Mouse (Mus musculus): Measurements from ENCODE around the gene Scfd2. TPM values are rescaled to one million over a fixed set of nuclear protein-coding genes. Genes with fewer than 3 reads are reported as not detected.

Gene Scfd2
- polyA plus RNA-seq, 1 experiment: 17.4 TPM

GRCm38 (mm10) chr5:74180216-74180615 is 351.3 kb downstream of the Scfd2 start:
- Histone ChIP-seq H3K4me1 (ENCODE audit: control insufficient read depth, insufficient read depth, insufficient read length, low read length) (no peaks in the 10 kb centered on the region), H3K27ac (replicated peaks; ENCODE audit: low read depth, low read length) (no peak overlapping the region)

DNA sequence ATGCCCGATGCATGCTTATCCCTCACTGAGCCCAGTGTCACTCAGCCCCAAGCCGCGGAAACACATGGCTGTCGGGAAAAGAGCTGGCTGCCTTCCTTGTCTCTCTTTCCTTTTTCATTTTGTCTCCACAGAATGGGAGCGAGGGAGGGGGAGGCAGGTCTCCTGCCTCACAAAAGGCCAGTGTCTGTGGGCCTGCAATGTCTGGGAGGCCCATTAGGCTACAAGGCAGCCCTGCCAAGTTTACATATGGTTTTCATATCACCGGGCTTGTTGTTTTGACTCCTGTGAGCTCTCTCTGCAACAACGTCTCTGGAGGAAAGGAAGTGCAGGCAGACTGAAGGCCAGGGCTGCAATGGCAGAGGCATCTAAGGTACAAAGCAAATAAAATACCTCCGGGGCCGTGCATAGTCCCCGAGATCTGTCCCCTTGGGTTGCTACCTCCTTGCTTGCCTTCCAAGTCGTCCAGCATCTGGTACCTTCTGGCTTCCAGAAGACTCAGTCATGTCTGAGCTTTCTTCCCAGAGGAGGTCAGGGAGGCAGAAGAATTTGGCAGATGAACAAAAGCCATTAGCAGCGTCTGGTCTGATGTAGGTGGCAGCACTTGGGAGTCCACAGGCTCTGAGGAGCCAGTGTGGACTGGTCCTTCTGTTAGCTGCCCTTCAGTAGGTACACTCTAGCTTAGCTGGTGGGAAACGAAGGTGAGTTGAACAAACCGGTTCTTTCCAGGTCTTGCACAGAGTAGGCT is 355.9 kb downstream of the Scfd2 start:
- Histone ChIP-seq H3K4me3 (ENCODE audit: insufficient read depth, low read depth, low read length) (no peak overlapping the region), H3K4me1 (ENCODE audit: control insufficient read depth, insufficient read depth, insufficient read length, low read length) (no peaks in the 10 kb centered on the region), H3K27ac (replicated peaks; ENCODE audit: low read depth, low read length) (no peak overlapping the region)

More at GRCm38 (mm10) chr5:74180216-74180615, 351.3 kb downstream of the Scfd2 start:
- H3K4me3 ChIP-seq (ENCODE audit: insufficient read depth, low read depth, low read length): no peak overlapping the region

- Histone ChIP-seq H3K27ac (replicated peaks; ENCODE audit: low read depth, low read length) (no peak overlapping the region), H3K4me3 (ENCODE audit: insufficient read depth, low read depth, low read length) (no peak overlapping the region), H3K4me1 (ENCODE audit: control insufficient read depth, insufficient read depth, insufficient read length, low read length) (no peaks in the 10 kb centered on the region)
Observed at GRCm38 (mm10) chr5:74173162-74173844, 358.3 kb downstream of the Scfd2 start.

DNA sequence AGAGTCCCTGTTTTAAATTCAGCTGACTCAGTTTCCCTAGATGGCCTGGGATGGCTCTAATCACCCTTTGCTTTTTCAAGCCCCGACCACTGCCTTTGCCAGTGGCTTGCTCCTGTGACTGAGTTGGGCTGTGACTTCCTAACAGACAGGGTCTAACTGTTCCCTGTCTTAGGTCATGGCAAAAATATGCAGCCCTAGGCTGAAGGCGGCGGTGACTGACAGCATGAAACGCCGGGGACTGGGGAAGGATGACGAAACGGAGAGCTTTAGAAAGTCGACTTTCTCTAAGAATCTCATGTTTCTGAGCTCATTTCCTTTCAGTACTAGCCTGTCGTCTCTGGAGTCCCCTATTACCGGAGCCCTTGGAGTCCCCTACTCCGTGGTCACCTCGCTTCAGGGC is 359.4 kb downstream of the Scfd2 start:
- H3K4me1 ChIP-seq (ENCODE audit: control insufficient read depth, insufficient read depth, insufficient read length, low read length): no peaks in the 10 kb centered on the region
- H3K4me3 ChIP-seq (ENCODE audit: insufficient read depth, low read depth, low read length): no peak overlapping the region
- H3K27ac ChIP-seq (replicated peaks; ENCODE audit: low read depth, low read length): no peak overlapping the region

- Histone ChIP-seq H3K4me1 (ENCODE audit: control insufficient read depth, insufficient read depth, insufficient read length, low read length) (no peaks in the 10 kb centered on the region), H3K4me3 (ENCODE audit: insufficient read depth, low read depth, low read length) (no peak overlapping the region), H3K27ac (replicated peaks; ENCODE audit: low read depth, low read length) (no peak overlapping the region)
Observed at GRCm38 (mm10) chr5:74171768-74172167, 359.8 kb downstream of the Scfd2 start.

DNA sequence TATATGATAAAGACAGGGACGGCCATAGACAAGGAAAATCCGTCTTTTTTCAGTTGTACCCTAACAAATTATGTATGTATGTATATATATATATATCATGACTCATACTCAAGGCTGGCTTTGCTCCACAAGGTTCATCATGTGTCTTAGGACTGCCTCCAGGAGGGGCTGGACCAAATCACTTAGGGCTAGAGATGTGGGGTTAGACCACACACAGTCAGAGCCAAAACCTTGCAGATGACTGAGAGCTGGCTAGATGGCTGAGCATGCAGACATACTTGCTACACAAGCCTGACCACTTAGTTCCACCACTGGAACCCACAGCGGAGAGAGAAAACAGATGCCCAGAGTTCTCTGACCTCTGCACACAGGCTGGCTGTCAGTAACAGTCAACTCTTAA is 363.5 kb downstream of the Scfd2 start:
- no peak overlapping the region for H3K4me3 ChIP-seq (ENCODE audit: insufficient read depth, low read depth, low read length)
- no peak overlapping the region for H3K27ac ChIP-seq (replicated peaks; ENCODE audit: low read depth, low read length)
- H3K4me1 ChIP-seq (ENCODE audit: control insufficient read depth, insufficient read depth, insufficient read length, low read length): no peaks in the 10 kb centered on the region

DNA sequence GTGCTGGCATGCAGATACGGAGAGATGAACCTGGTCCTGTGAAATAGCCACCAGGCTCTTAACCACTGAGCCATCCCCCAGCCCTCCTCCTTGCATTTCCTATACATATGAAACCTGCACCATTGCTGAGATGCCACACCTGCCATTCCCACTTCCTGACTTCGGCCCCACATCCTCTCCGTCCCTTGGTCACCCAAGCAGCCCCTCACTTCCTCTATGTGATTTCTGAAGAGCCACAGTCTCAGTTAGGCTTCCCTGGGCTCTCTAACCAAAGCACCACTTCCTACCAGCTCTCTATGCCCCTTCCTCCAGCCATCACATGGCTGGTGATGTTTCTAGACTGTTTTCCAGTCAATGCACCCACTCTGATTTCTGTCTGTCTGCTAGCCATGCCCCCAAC is 364.9 kb downstream of the Scfd2 start:
- H3K4me3 ChIP-seq (ENCODE audit: insufficient read depth, low read depth, low read length): no peak overlapping the region
- H3K27ac ChIP-seq (replicated peaks; ENCODE audit: low read depth, low read length): no peak overlapping the region
- no peaks in the 10 kb centered on the region for H3K4me1 ChIP-seq (ENCODE audit: control insufficient read depth, insufficient read depth, insufficient read length, low read length)

DNA sequence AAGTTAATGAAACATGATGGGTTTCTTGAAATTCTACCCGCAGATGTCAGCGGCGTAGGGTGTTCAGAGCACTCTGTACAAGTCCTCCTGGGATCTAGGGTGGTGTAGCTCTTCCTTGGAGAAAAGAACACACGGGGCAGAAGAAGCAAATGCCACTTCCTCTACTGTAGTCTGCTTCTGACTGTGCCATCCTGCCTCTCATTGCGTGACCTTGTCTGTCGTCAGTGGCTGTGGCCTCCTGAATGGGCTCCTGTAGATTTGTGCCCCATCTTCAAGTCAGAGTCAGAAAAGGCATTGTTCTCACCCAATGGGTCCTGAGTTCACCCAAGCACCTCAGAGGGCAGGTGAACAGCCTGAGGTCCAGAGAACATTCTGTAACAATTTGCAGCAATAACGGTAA is 367.0 kb downstream of the Scfd2 start:
- Histone ChIP-seq H3K4me1 (ENCODE audit: control insufficient read depth, insufficient read depth, insufficient read length, low read length) (peaks cover 3% of the 10 kb centered on the region; the same call in 1 of the 2 replicates), H3K4me3 (ENCODE audit: insufficient read depth, low read depth, low read length) (no peak overlapping the region), H3K27ac (replicated peaks; ENCODE audit: low read depth, low read length) (no peak overlapping the region)

DNA sequence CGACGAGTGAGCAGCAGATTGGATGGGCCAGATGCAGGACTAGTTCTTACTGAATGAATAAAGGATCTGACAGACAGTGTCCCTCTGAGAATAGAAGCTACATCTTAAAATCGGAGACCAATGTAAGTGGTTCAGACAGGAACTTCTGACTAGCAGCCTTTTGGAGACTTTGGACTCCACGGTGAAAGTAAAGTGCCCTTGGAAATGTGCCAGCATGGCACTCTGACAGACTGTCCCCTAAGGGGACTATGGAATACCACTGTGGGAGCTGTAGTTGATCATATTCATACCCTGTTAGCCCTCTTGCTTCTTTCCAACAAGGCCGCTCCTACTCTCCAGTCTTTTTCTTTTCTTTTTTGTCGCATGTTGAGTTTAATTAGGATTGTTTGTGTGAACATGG is 368.4 kb downstream of the Scfd2 start:
- H3K27ac ChIP-seq (replicated peaks; ENCODE audit: low read depth, low read length): no peak overlapping the region
- no peak overlapping the region for H3K4me3 ChIP-seq (ENCODE audit: insufficient read depth, low read depth, low read length)
- H3K4me1 ChIP-seq (ENCODE audit: control insufficient read depth, insufficient read depth, insufficient read length, low read length): peaks cover 3% of the 10 kb centered on the region; the same call in 1 of the 2 replicates

GRCm38 (mm10) chr5:74162013-74162412 is 369.5 kb downstream of the Scfd2 start:
- H3K4me3 ChIP-seq (ENCODE audit: insufficient read depth, low read depth, low read length): no peak overlapping the region
- H3K4me1 ChIP-seq (ENCODE audit: control insufficient read depth, insufficient read depth, insufficient read length, low read length): peaks cover 3% of the 10 kb centered on the region; the same call in 1 of the 2 replicates
- H3K27ac ChIP-seq (replicated peaks; ENCODE audit: low read depth, low read length): no peak overlapping the region

DNA sequence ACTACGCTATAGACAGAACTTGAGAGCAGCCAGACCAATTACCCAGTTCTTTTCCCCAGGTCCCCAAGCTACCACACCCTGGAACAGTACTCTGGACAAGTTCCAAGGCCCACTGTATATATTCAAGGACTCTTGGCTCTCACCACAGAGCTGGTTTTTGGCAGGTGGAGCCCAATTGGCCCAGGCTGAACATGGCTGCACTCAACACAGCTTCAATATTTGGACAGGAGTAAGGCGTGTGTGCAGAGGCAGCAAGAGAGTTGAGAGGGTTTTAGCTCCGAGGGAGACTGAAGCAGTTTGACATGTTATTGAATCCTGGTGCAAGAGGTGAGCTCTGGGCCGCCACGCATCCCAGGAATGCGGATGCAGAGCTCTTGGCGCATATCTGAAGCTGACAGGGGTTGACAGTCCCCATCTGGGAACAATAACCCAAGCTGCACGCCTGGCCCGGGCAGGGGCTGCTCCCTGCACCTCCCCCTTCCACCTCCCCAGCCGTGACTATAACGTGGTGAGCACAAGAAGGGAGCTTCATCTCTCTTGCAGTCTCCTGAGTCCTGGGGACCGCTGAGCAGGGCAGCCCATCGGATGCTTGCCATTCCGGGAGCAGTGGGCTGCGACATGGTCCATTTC is 370.1 kb downstream of the Scfd2 start:
- peaks cover 3% of the 10 kb centered on the region; the same call in 1 of the 2 replicates for H3K4me1 ChIP-seq (ENCODE audit: control insufficient read depth, insufficient read depth, insufficient read length, low read length)
- H3K4me3 ChIP-seq (ENCODE audit: insufficient read depth, low read depth, low read length): no peak overlapping the region
- H3K27ac ChIP-seq (replicated peaks; ENCODE audit: low read depth, low read length): no peak overlapping the region

GRCm38 (mm10) chr5:74160349-74160748 is 371.2 kb downstream of the Scfd2 start:
- H3K27ac ChIP-seq (replicated peaks; ENCODE audit: low read depth, low read length): no peak overlapping the region
- H3K4me1 ChIP-seq (ENCODE audit: control insufficient read depth, insufficient read depth, insufficient read length, low read length): peaks cover 3% of the 10 kb centered on the region; the same call in 1 of the 2 replicates
- H3K4me3 ChIP-seq (ENCODE audit: insufficient read depth, low read depth, low read length): no peak overlapping the region

- Histone ChIP-seq H3K27ac (replicated peaks; ENCODE audit: low read depth, low read length) (no peak overlapping the region), H3K4me3 (ENCODE audit: insufficient read depth, low read depth, low read length) (no peak overlapping the region), H3K4me1 (ENCODE audit: control insufficient read depth, insufficient read depth, insufficient read length, low read length) (peaks cover 3% of the 10 kb centered on the region; the same call in 1 of the 2 replicates)
Observed at GRCm38 (mm10) chr5:74159906-74160305, 371.7 kb downstream of the Scfd2 start.

- H3K27ac ChIP-seq (replicated peaks; ENCODE audit: low read depth, low read length): no peak overlapping the region
Observed at GRCm38 (mm10) chr5:74158929-74159632, 372.5 kb downstream of the Scfd2 start.

GRCm38 (mm10) chr5:74155860-74156351 is 375.7 kb downstream of the Scfd2 start:
- Histone ChIP-seq H3K4me3 (ENCODE audit: insufficient read depth, low read depth, low read length) (no peak overlapping the region), H3K27ac (replicated peaks; ENCODE audit: low read depth, low read length) (no peak overlapping the region), H3K4me1 (ENCODE audit: control insufficient read depth, insufficient read depth, insufficient read length, low read length) (no peaks in the 10 kb centered on the region)

More at GRCm38 (mm10) chr5:74158929-74159632, 372.5 kb downstream of the Scfd2 start:
- Histone ChIP-seq H3K4me3 (ENCODE audit: insufficient read depth, low read depth, low read length) (no peak overlapping the region), H3K4me1 (ENCODE audit: control insufficient read depth, insufficient read depth, insufficient read length, low read length) (peaks cover 3% of the 10 kb centered on the region; the same call in 1 of the 2 replicates)
